Mouse (Mus musculus) urinary bladder, postnatal 14 days (tissue): Measurements from ENCODE around the gene Pnpla8.

Experiments used
- DNase-seq: peaks from one replicate; pipeline ENCODE4 v3.0.0; 2021; ENCODE audit warnings: low spot score

The Pnpla8 gene

DNA sequence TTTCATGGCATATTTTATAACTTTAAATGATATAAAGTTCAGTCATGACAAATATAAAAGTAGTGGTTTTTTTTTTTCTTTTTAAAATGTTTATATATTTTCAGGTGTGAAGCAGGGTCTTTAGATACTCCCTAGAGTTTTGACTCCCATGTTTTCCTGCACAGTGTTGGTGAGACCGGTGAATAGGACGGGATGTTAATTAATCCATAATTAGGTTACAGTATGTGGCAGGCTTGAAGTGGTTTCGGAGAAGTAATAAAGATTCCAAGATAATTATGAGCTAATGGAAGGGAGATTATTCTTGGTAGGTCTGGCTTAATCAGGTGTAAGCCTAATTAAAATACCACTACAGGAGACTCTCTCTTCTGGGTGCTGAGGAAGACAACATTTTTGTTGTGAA lies 125.0 kb downstream of the Pnpla8 start:
- DNase-seq: no peak

DNA sequence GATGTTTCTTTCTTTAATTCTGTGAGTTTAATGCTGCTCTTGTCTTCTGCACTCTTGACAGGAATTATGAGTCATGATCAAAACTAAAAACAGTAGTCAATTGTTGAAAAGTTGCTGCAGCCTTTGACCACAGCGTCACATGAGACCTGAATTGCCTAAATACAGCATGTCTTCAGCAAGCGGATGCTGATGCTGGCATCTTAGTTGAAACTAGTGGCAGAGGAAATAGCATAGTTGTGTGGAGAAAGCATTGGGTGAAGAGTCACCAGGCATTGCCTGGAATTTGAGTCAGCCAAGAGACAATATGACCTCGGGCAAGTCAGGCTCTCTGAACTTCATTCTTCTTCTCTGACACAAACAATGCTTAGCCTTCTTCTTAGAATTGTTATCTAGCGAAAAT lies 133.9 kb downstream of the Pnpla8 start:
- no peak for DNase-seq

DNA sequence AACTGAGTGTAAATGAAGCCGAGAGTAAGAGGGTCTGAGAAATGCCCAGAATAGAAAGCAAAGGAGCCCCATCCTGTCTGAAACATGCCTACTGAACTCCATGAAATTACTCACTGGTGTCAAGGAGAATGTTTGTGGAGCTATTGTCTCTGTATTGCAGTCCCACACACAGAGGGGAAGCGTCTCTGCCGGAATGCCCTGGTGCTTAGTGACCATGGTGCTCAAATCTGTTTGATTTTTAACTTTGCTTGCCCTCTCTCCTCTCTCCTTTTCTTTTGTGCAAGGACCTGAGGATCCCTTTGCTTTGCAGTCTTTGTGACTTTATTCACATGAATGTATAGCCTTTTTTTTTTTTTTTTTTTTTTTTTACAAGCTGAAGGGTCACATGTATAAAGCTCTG lies 136.3 kb downstream of the Pnpla8 start:
- DNase-seq: no peak

DNA sequence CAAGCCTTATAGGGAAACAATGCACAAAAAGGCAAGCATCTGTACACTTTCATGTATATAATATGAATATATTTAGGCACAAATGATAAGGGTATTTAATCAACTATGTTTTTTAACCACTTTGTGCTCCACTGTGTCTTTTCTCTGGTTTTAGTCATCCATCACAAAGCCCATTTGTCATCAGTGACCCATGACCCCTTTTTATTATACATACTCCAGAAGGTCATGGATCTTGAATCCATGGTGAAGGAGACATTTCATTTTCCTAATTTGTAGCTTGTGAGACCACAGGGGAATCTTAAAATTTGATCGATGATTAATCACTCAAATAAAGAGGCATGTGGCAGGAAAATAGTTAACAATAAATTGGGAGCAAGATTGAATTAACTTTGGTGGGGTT lies 136.7 kb downstream of the Pnpla8 start:
- no peak for DNase-seq

DNA sequence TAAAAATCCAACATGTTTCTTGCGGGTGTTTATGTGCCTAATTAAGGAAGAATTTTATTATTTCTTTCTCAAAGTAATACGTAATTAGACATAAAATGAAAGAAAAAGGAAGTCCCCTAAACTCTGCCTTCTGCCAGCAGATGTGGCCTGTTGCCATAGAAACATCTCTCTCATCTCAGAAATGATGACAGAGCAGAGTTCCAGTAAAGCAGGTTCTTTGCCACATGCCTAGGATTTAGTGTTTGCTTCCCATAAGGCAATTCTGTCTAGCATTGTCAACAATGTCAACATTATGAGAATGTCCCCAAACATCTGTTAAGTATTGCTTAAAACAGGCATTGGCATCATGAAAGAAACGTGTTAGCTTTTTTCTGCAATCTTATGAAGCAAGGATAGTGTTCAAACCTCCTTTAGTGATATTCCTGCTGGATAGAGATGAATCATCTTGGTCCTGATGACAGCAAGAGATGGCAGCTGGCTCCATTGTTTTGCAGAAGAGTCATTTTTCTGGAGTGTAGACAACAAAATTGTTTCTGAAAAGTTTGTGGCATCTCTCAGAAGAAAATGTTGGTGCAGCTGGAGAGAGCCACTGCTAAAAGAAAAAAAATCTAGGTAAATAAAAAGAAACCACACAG lies 150.0 kb downstream of the Pnpla8 start:
- DNase-seq: no peak
